Mouse (Mus musculus) megakaryocyte, embryonic 14.5 days (primary cell): ENCODE measurements at regions not wholly inside any gene's neighbourhood (a gene's known extent, or its start where the extent isn't known, plus 50 kb on each side); places are given as distances from the start of the nearest gene placed in this dataset.

ENCODE experiments used
- H3K27me3 ChIP-seq: replicated peaks from 2 replicates; pipeline ENCODE3; 2012; ENCODE audit warnings: inconsistent platforms
- H3K36me3 ChIP-seq: replicated peaks from 2 replicates; pipeline ENCODE3; 2012; ENCODE audit warnings: low read length, inconsistent platforms, mixed read lengths
- H3K4me1 ChIP-seq: 2 replicates; pipeline ENCODE4 v1.6.1; 2012; ENCODE audit warnings: inconsistent platforms
- H3K4me3 ChIP-seq: replicated peaks from 2 replicates; pipeline ENCODE3; 2012; ENCODE audit warnings: moderate library complexity, mild to moderate bottlenecking, inconsistent platforms
- H3K9me3 ChIP-seq: 2 replicates; pipeline ENCODE4 v1.6.1; 2012; ENCODE audit warnings: inconsistent platforms
- FLI1 ChIP-seq: IDR thresholded peaks from 2 replicates; pipeline ENCODE4 v1.6.1; 2012; ENCODE audit warnings: low read length, inconsistent platforms, mixed read lengths
- GATA1 ChIP-seq: IDR thresholded peaks from 3 replicates; pipeline ENCODE4 v1.6.1; 2012; ENCODE audit warnings: mixed read lengths, low read length, inconsistent platforms, borderline replicate concordance

DNA sequence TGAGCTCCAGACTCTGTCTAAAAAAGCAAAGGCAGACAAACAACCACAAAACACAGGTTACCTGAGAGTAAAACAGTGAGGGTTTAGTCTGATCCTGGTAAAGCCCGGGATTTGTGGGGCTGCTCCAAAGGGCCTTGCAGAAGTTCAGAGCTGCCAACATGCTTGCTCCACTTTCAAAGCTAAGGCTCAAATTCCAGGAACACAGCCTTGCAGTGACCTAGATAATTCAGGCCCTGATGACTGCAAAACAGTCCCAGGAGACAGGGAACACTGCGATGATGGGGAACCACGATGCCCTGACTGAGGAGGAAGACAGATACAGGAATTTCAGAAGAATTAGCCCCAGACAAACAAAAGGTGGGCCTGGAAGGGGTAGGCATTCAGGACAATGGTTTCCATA, 250.0 kb downstream of the Cdh26 start:
- H3K36me3 ChIP-seq, result no peaks in the 10 kb centered on the region
- no peak overlapping the region for H3K4me3 ChIP-seq
- peaks cover 2% of the 10 kb centered on the region for H3K27me3 ChIP-seq
- no peaks in the 10 kb centered on the region for H3K9me3 ChIP-seq
- TF ChIP-seq FLI1 (no peak), GATA1 (no peak)
- H3K4me1 ChIP-seq, result no peaks in the 10 kb centered on the region; the same call in 1 of the 2 replicates

DNA sequence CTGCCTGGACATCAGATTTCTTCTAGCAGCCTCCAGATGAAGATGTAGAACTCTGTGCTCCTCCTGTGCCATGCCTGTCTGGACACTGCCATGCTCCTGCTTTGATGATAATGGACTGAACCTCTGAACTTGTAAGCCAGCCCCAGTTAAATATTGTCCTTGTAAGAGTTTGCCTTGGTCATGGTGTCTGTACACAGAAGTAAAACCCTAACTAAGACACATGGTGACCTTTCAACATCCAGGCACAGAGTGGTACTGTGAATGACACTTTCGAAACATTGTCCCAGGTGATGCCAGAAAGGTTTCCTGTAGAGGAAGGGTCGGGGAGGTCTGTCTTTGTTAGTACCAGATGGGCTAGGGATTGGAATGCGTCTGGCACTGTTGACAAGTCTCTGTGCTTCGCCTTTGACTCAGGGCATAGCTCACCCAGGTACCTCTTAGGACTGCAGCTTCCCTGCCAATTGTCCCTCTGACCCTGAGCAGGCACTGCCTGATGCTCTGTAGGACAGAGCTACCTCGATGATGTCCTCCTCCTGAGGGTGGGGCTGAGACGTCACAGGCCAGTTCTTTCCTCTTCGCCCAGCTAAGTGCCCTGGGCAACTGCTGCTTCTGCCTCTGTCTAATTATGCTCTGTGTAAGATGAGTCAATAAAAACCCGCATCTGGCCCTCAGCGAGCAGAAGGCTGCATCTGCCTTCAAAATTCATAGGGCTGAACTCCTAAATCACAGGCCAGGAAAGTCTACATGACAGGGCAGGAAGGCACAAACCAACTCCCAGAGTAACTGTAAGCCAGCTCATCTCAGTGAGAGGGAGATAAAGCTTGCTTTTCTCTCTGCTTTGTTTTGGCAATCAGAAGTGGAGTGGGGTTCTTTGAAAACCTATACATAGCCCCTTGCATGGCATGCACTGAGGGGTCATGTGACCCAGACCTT, 254.0 kb downstream of the Cdh26 start:
- Histone ChIP-seq H3K36me3 (no peaks in the 10 kb centered on the region), H3K4me3 (no peak overlapping the region), H3K27me3 (peaks cover 2% of the 10 kb centered on the region), H3K4me1 (no peaks in the 10 kb centered on the region), H3K9me3 (no peaks in the 10 kb centered on the region)
- TF ChIP-seq GATA1 (no peak), FLI1 (no peak)

DNA sequence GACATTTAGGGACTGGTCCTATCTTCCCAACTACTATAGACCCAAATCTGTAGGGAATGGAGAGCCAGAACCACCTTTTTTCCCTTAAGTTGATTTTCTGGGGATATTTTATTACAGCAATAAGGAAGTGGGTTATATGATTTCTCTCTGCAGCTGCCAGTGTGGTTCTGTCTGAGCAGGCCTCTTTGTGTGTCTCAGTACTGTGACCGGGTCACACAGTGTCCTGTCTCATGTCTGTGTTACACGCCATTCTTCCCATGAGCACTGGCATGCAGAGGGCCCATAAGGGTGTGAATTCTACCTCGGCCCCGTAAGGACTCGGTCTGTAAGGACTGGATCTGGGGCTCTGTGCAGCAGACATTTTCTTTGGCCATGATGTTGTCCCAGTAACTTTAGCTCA, 254.9 kb downstream of the Cdh26 start:
- Histone ChIP-seq H3K4me3 (no peak overlapping the region), H3K36me3 (no peaks in the 10 kb centered on the region), H3K9me3 (no peaks in the 10 kb centered on the region), H3K4me1 (no peaks in the 10 kb centered on the region), H3K27me3 (peaks cover 2% of the 10 kb centered on the region)
- no peak for TF ChIP-seq FLI1
- no peak for TF ChIP-seq GATA1

DNA sequence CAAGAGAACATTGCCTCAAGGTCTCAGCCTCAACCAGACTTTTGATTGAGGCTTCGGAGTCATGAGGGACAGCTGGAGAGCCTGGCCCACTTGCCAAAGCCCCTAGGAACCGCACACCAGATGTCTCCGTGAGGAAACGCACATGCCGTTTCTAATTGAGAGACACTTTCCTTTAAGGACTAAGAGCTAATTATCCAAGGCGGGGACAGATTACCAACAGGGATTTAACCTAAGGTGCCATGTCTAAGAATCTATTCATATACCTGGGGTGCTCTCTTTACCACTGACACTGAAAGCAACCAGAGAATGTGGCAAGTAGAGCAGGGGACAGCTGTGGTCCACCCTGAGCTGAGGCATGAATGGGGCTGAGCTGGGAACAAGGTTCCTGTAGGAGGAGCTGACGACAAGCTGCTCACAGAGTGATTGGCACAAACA, 255.9 kb downstream of the Cdh26 start:
- TF ChIP-seq FLI1 (no peak), GATA1 (no peak)
- no peaks in the 10 kb centered on the region for H3K9me3 ChIP-seq
- no peak overlapping the region for H3K4me3 ChIP-seq
- H3K27me3 ChIP-seq, result peaks cover 2% of the 10 kb centered on the region
- no peaks in the 10 kb centered on the region for H3K36me3 ChIP-seq
- H3K4me1 ChIP-seq, result no peaks in the 10 kb centered on the region

DNA sequence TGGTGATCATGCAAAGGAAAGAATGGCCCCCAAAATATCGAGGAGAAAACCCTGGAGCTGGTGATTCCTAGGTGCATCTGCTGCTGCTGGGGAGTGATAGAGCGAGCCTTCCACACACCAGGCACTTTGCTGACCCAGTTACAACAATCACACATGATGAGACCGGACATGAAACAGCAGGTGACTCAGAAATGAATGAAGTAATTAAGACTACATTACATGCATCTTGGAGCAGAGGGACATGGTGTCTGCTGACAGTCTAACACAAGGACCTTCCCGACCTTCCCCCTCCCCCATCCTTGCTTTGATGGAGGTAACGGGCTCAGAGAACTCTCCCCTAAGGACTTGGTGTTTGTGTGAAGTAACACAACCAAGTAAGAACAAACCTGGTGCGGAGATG, 258.3 kb downstream of the Cdh26 start:
- Histone ChIP-seq H3K9me3 (peaks cover 5% of the 10 kb centered on the region; the same call in 1 of the 2 replicates), H3K36me3 (no peaks in the 10 kb centered on the region), H3K27me3 (peaks cover 2% of the 10 kb centered on the region), H3K4me3 (no peak overlapping the region), H3K4me1 (no peaks in the 10 kb centered on the region)
- TF ChIP-seq GATA1, result no peak
- TF ChIP-seq FLI1, result no peak

DNA sequence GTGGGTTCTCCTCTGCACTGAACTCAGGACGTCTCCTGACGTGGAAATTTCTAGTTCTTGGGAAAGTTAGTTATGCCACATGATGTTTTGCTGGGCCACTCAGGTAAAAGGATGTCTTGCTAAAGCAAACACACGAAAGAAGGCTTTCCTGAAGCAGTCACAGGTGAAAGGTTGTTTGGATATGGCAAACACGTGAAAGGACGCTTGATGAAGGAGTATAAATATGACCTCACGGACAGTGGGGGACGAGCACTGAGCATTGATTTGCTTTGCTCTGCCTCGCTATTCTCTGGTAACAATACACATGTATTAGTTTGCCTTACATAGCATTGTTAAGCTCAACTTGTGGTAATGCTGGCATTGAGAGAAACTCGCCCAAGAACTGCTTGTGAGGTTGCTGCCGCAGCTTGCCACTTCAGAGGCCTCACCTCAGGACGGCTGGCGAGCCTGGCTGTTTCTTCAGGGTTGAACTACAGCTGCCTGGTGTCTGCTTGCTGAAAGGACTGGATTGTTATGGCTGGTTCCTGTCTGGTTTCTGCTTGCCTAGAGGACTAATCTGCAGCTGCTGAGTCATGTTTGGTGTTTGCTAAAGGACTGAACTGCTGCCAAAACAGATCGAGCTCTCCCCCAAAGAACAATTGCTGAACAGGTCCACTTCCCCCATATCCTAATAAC, 261.0 kb downstream of the Cdh26 start:
- no peak for TF ChIP-seq FLI1
- TF ChIP-seq GATA1, result no peak
- no peaks in the 10 kb centered on the region for H3K27me3 ChIP-seq
- peaks cover 10% of the 10 kb centered on the region; the same call in 1 of the 2 replicates for H3K9me3 ChIP-seq

DNA sequence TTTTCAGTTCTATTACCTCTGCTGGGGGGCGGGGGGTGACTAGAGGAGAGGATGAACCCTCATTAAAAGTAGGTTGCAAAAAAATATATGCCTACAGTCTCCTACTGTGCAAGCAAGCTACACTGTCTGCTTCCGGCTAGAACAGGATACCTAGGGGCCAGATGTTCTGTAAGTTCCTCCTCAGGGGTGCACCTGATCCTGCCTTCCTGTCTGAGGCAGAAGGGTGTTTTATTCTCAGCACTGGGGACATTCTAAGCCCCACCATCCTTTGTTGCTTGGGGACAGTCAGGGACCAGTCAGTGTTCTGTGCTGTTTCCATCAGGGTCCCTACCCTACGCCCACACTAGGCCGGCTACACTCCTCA, 261.5 kb downstream of the Cdh26 start:
- peaks cover 15% of the 10 kb centered on the region; the same call in 1 of the 2 replicates for H3K9me3 ChIP-seq
- no peak for TF ChIP-seq GATA1
- TF ChIP-seq FLI1, result no peak
- no peaks in the 10 kb centered on the region for H3K27me3 ChIP-seq
- H3K4me1 ChIP-seq, result no peaks in the 10 kb centered on the region
- H3K4me3 ChIP-seq, result no peak overlapping the region
- no peaks in the 10 kb centered on the region for H3K36me3 ChIP-seq

More for the DNA sequence above, 261.0 kb downstream of the Cdh26 start:
- no peak overlapping the region for H3K4me3 ChIP-seq
- no peaks in the 10 kb centered on the region for H3K36me3 ChIP-seq
- no peaks in the 10 kb centered on the region for H3K4me1 ChIP-seq

DNA sequence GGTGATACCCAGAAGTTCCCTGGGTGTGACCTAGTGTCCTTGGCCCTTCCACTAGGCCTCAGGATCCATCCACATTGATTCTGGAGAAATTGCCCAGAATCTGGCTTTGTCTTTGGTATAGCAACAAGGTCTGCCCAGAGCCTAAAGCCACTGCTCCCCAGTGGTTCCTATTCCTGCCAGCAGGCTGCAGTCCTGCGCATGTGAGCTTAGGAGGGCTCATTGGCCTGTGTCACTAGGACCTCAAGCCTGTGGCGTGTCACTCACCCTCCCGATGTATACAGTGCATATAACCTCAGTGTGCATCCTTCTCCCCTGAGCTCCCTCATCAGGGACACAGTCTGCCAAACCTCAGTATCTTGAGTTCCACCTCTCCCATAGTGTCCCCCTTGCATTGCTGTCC, 261.9 kb downstream of the Cdh26 start:
- H3K4me3 ChIP-seq, result no peak overlapping the region
- H3K27me3 ChIP-seq, result no peaks in the 10 kb centered on the region
- no peaks in the 10 kb centered on the region for H3K4me1 ChIP-seq
- peaks cover 15% of the 10 kb centered on the region; the same call in 1 of the 2 replicates for H3K9me3 ChIP-seq
- no peaks in the 10 kb centered on the region for H3K36me3 ChIP-seq
- TF ChIP-seq FLI1 (no peak), GATA1 (no peak)

DNA sequence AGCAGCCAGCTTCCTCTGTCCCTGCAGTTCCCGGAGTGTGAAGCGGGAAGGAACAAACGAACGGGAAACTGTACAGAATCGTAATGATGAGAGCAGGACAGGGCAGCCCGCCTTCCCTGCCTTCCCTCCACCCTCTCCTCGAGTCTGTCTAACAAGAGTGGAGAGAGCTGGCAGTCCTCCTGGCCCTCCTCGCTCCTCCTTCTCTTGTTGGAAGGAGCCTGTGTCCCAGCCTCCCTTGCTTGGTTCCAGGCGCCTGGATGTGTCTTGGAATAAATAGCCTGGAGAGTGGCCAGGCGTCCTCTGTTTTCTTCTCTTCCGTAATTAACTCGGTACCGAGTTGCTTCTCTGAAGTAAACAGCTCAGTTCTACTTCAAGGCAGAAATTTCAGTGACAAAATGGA, 268.3 kb downstream of the Cdh26 start:
- no peak for TF ChIP-seq FLI1
- Histone ChIP-seq H3K4me3 (no peak overlapping the region), H3K27me3 (no peaks in the 10 kb centered on the region), H3K36me3 (no peaks in the 10 kb centered on the region), H3K4me1 (no peaks in the 10 kb centered on the region), H3K9me3 (peaks cover 39% of the 10 kb centered on the region)

DNA sequence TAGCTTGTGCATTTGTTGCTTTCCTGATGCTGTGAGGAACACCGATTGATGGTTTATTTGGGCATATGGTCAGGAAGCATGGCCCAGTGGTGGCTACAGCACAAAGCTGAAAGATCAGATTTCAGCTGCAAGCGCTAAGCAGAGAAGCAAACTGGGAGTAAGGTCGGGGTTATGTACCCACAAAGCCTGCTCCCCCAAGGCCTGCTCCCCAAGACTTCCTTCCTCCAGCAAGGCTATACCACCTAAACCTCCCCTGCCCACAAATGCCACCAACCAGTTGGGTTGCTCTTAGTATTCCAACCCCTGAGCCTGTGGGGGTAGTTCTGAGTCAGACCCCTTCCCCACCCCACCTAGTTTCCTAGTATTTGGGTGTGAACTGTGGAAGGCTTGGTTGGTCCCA, 270.5 kb downstream of the Cdh26 start:
- Histone ChIP-seq H3K9me3 (peaks cover 39% of the 10 kb centered on the region), H3K36me3 (no peaks in the 10 kb centered on the region), H3K27me3 (no peaks in the 10 kb centered on the region), H3K4me3 (no peak overlapping the region), H3K4me1 (no peaks in the 10 kb centered on the region)
- TF ChIP-seq FLI1 (no peak), GATA1 (no peak)
